Mouse (Mus musculus): Measurements from ENCODE around the gene Clic4. TPM values are rescaled to one million over a fixed set of nuclear protein-coding genes. Genes with fewer than 3 reads are reported as not detected.
"Not testable (repeated sequence)": the region's sequence is repeated elsewhere in the genome, so short reads cannot be mapped to it uniquely, and the experiment has no call there.

Gene Clic4
- total RNA-seq, 4 experiments from 2014 or later, result 40.1 to 47.4 (median 42.7) TPM

GRCm38 (mm10) chr4:135191604-135192003 is 81.0 kb downstream of the Clic4 start:
- DNase-seq (ENCODE audit: low spot score in 2 of 2), result no peak

DNA sequence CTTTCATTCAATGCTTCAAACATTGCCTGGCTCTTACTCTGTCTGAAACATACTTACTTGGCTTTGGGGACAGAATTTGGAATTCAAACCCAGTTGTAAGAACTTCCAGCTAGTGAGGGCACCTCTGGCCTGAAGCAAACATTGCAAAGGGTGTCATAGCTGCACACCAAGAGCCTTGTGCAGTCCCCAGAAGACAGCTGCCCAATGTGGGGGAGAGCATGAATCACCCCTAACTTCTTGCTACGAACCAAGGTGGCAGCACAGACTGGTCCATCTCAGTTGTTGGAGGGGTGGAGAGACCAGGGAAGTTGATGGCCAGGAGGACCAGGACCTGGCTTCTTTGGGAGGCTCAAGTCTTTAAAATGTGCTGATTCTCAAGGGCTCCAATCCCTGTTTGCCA is 81.4 kb downstream of the Clic4 start:
- no peak for DNase-seq (ENCODE audit: low spot score in 2 of 2)

DNA sequence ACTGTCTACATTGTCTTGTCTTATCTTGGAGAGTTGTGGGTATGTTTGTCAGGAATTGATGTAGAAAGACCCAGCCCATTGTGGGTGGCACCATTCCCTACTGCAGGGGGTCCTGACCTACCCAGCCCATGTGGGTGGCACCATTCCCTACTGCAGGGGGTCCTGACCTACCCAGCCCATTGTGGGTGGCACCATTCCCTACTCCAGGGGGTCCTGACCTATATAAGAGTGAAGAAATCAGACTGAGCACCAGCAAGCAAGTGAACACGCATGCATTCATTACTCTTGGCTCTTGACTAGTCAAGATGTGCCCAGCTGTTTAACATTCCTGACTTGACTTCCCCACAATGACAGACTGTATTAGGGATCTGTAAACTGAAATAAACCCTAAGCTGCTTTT is 82.2 kb downstream of the Clic4 start:
- DNase-seq (ENCODE audit: low spot score in 2 of 2), result no peak

DNA sequence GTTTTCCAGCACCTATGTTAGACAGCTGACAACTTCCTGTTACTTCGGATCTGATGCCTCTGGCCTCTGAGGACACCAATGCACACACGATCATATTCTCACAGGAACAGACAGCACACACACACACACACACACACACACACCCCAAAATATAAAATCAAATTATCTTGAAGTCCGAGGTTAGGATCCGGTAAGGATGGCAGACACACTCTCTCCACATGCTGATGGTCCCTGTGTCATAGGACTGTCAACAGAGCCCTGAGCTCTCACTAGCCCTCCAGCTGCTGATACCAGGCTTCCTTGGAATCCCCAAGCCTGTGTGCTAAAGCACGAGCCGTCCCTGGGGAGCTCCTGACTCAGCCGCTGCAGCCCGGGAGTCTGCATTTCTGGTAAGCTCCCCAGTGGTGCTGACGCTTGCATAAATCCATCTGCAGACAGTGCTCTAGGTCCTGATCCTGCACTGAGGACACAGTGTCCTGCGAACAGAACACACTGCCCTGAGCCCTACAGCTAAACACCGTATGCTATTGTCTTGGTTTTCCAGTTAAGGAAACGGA is 83.1 kb downstream of the Clic4 start:
- no peak for DNase-seq (ENCODE audit: low spot score in 2 of 2)

GRCm38 (mm10) chr4:135184277-135184676 is 88.3 kb downstream of the Clic4 start:
- DNase-seq (ENCODE audit: low spot score in 2 of 2), result not testable (repeated sequence)

DNA sequence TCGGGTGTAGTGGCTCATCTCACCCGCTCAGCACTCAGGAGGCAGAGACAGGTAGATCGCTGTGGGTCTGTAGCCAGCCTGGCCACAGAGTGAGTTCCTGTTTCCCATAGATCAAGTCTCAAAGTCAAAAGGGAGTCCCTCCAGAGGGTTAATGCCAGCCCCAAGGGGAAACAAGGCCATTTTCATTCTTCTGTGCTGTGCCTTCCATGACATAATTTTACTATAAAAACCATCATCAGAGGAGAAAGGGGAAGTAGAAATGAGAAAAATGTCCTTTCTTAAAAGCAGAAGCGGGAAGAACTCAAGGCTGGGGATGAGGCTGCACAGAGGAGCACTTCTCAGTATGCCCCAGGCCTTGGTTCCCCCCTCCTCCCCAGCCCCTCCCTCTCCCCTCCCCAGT is 90.8 kb downstream of the Clic4 start:
- DNase-seq (ENCODE audit: low spot score in 2 of 2), result no peak

DNA sequence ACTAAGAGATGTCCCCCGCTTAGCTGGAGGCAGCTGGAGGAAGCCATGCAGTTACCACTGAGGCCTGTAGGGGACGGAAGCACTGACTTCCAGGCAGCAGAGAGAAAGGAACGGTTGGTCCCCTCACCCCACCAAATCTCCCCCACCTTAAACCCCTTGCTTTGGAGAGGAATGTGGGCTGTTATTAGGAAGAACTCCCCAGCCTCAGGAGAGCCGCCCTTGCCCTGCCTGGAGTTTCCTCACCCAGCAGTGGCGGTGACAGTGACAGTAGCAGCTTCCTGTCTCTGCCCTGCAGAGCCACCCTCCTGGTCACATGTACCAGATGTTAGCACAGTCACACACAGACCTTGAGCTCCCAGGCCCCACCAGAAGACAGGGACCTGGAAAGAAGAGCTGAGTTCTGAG is 93.5 kb downstream of the Clic4 start:
- DNase-seq (ENCODE audit: low spot score in 2 of 2), result no peak

DNA sequence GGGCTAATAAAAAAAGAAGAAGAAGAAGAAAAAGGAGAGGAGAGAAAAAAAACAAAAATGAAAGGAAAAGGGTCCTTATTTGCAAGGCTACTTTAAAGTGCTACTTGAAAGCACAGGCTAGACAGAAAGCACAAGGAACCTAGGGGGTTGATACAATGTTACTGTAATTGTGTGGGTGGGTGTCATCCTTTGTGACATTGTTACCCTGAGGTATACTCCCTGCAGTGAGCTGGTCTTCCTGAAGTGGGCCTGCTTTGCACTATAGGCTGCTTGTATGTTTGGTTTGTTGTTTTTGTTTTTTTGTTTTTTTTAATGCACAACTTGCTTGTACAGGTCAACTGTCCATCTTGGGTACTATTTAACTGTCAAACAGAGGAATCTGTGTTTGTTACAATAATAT is 95.0 kb downstream of the Clic4 start:
- DNase-seq (ENCODE audit: low spot score in 2 of 2), result no peak

- no peak for DNase-seq (ENCODE audit: low spot score in 2 of 2)
Observed at GRCm38 (mm10) chr4:135175406-135176120, 97.1 kb downstream of the Clic4 start.

GRCm38 (mm10) chr4:135171304-135171875 is 101.2 kb downstream of the Clic4 start:
- DNase-seq (ENCODE audit: low spot score in 2 of 2), result no peak

GRCm38 (mm10) chr4:135169501-135169900 is 103.1 kb downstream of the Clic4 start:
- DNase-seq (ENCODE audit: low spot score in 2 of 2), result no peak

DNA sequence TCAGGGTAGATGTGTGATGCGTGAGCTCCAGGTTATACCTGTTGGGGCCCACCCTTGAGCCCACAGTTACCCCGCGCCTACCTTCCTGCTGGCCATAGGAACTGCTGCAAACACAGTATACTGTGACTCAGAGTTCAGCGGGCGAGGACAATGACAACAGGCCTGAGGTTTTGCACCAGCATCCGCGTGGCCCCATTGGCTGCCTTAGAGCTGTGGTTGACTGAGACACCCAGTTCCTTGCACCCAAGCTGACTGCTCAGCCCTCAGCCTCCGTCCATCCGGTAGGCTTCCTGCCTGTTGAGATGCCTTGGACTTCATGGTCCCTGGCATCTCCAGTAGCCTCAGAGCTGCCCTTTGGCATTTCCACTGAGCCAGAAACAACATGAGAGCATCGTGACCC is 103.5 kb downstream of the Clic4 start:
- DNase-seq (ENCODE audit: low spot score in 2 of 2), result no peak

DNA sequence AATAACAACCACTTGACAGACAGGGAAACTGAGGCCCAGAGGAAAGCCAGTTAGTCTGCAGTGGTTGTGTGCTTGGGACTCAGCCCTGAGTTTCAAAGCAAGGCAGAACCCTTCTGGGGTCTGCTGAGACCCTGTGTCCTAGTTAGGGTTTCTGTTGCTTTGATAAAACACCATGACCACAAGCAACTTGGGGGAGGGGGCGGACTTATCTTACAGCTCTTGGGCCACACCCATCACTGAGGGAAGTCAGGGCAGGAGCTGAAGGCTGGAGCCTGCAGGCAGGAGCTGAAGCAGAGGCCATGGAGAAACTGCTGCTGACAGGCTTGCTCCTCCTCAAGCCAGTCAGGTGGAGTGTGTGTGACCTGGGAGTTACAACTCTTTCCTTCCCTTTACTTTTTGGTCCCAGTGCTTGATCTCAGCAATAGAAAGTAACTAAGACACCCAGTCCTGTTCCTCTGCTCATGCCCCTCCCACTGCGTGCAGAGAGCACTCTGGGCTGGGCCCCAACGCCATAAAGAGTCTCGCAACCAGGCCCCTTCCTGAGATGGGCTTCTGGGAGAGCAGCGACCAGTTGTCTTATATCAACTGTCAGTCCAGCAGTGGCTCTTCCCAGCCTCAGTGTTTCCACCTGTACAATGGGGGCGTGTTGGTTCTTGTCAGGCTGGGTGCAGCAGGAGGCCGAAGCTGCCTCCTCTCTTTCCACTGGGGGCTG is 104.6 kb downstream of the Clic4 start:
- DNase-seq (ENCODE audit: low spot score in 2 of 2), result no peak

DNA sequence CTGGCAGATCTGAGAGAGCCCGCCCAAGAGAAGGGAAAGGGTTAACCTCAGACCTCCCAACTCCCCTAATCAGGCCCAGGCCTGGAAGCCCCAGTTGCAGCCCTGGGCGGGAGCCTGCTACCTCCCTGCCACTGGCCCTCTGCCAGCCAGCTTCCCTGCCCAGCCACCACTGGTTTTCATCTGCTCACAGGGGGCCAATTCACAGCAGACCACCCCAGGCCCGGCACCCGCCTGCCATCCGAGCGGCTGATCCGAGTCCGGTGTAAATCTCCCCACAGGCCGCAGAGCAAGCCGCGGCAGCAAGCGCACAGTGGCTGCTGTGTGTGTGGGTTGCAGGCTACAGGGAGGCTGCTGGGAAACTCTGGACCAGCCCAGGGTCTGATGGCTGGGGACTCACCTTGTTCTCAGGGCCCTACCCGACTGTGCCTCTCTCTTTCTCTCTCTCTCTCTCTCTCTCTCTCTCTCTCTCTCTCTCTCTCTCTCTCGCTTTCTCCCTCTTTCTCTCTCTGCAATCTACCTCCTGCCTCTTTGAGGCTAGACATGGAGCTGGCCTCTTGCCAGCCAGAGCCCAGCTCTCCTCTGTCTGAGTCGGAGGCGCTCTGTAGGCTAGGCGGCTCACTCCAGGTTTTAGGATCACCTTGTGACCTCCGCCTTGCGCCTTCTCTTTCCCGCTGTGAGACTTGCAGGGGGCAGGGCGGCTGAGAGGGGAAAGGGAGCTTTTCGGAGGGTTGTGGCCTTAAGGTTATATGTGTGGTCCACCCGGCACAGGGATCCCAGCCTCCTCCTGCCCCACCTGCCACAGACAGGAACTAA is 106.0 kb downstream of the Clic4 start:
- DNase-seq (ENCODE audit: low spot score in 2 of 2), result no peak

DNA sequence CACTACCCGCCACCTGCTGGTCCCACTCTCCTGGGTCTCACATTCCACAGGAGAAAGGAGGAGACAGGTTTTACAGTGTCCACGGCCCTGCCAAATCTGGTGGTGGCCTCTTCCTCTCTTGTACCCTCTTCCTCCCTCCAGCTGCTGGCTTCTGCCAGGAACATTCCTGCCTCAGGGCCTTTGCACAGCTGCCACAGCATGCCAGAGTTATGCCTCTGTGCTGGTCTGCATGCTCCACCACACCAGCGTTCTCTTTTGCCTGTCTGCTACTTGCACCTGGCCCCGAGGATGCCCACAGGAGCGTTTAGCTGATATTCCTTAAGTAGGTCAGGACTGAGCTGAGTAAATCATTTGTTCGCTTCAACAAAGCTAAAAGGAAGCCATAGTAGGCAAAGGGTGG is 106.9 kb downstream of the Clic4 start:
- no peak for DNase-seq (ENCODE audit: low spot score in 2 of 2)

Other genes with a start within 250 kb of the Clic4 start
- under 1 TPM in 2 of 4 experiments, not detected in 2; 0.27 to 0.30 TPM for gene Runx3, start 152.2 kb downstream of the Clic4 start, total RNA-seq (2022)
- gene Srrm1, start 80.5 kb upstream of the Clic4 start, total RNA-seq (2022), result 100 to 1,000 TPM; 137 to 151 (median 142) TPM
- 1 to 10 TPM in 3 of 4 experiments, under 1 TPM in 1; 0.82 to 1.9 (median 1.2) TPM for gene Ncmap, start 125.4 kb upstream of the Clic4 start, total RNA-seq (2022)
- 10 to 100 TPM; 34.1 to 40.4 (median 36.2) TPM for gene Rcan3, start 161.0 kb upstream of the Clic4 start, total RNA-seq (2022)
- 1 to 10 TPM in 3 of 4 experiments, under 1 TPM in 1; 0.83 to 1.3 (median 1.2) TPM for gene Stpg1, start 222.0 kb upstream of the Clic4 start, total RNA-seq (2022)
- gene Nipal3, start 222.2 kb upstream of the Clic4 start, total RNA-seq (2022), result 100 to 1,000 TPM in 3 of 4 experiments, 10 to 100 TPM in 1; 96.7 to 124 (median 114) TPM